Mouse (Mus musculus) hindbrain, postnatal 0 days (tissue): ENCODE data around the gene Tnfsf8. TPM values are rescaled to one million over a fixed set of nuclear protein-coding genes. Genes with fewer than 3 reads are reported as not detected.

Experiments used
- ATAC-seq: fragments of 200-750 bp; cut with Nextera tagmentation; 2 replicates; pipeline ENCODE4 v1.8.0; 2017; ENCODE audit warnings: mild to moderate bottlenecking, moderate TSS enrichment, moderate library complexity
- DNase-seq: peaks from one replicate; pipeline ENCODE4 v3.0.0-alpha.2; 2015; ENCODE audit warnings: low spot score
- H3K27ac ChIP-seq: fragments of 300-500 bp; sonication (generic); 2 replicates; pipeline ENCODE4 v1.5.1; 2014; ENCODE audit warnings: mild to moderate bottlenecking
- H3K27me3 ChIP-seq: fragments of 300-500 bp; sonication (generic); 2 replicates; pipeline ENCODE4 v1.6.1; 2014; ENCODE audit warnings: low read length, mixed read lengths; ENCODE audit not compliant: insufficient read depth
- H3K36me3 ChIP-seq: fragments of 300-500 bp; sonication (generic); 2 replicates; pipeline ENCODE4 v1.6.1; 2014; ENCODE audit warnings: low read length, mixed read lengths; ENCODE audit not compliant: insufficient read depth
- H3K4me1 ChIP-seq: fragments of 300-500 bp; sonication (generic); 2 replicates; pipeline ENCODE4 v1.6.1; 2014; ENCODE audit warnings: antibody characterized with exemption, low read length, mixed read lengths; ENCODE audit not compliant: insufficient read depth
- H3K4me2 ChIP-seq: fragments of 300-500 bp; sonication (generic); 2 replicates; pipeline ENCODE4 v1.6.1; 2014; ENCODE audit warnings: low read depth, mild to moderate bottlenecking, low read length, moderate library complexity, mixed read lengths
- H3K4me3 ChIP-seq: fragments of 300-500 bp; sonication (generic); 2 replicates; pipeline ENCODE4 v1.5.1; 2014; ENCODE audit warnings: low read length
- H3K9ac ChIP-seq: fragments of 300-500 bp; sonication (generic); replicated peaks from 2 replicates; pipeline ENCODE4 v1.6.1; 2014; ENCODE audit warnings: mild to moderate bottlenecking, low read length, moderate library complexity, mixed read lengths
- H3K9me3 ChIP-seq: fragments of 300-500 bp; sonication (generic); 2 replicates; pipeline ENCODE4 v1.6.1; 2016; ENCODE audit warnings: low read length, mixed read lengths
- CTCF ChIP-seq: IDR thresholded peaks from 2 replicates; pipeline ENCODE4 v1.5.1; 2016; ENCODE audit warnings: antibody characterized with exemption, control low read depth, low read depth
- WGBS: fragments of 180-500 bp; shearing (Covaris S2); extraction: QIAGEN DNeasy Blood & Tissue Kit; methylation state at CpG from one replicate; pipeline ENCODE4 v1.1.7; 2014; 5-methylcytosine and 5-hydroxymethylcytosine counted together
- polyA plus RNA-seq: library from polyadenylated mRNA; unstranded; fragments of >200 nt; fragmentation: Nextera tagmentation; extraction: Ambion mirVana; gene quantifications from 2 replicates; pipeline ENCODE4 v1.2.1, GENCODE M21; 2015
- total RNA-seq: library from RNA; depleted of rRNA; stranded (reverse); fragments of >200 nt; gene quantifications from 2 replicates; pipeline ENCODE4 v1.2.3, GENCODE M21; 2014

Tnfsf8 gene
- total and polyA plus RNA-seq, 2 experiments from 2014 or later = 0.04 TPM; not detected in 1

- no peak for TF ChIP-seq CTCF
- no peaks in the 10 kb centered on the region for H3K4me1 ChIP-seq
- H3K27me3 ChIP-seq = no peaks in the 10 kb centered on the region
- H3K9me3 ChIP-seq = no peaks in the 10 kb centered on the region
- no peak for ATAC-seq
- no peak overlapping the region for H3K27ac ChIP-seq
- no peak overlapping the region for H3K4me3 ChIP-seq
- DNase-seq = no peak
- H3K36me3 ChIP-seq = no peaks in the 10 kb centered on the region
- no peak overlapping the region for H3K9ac ChIP-seq
- no peak overlapping the region for H3K4me2 ChIP-seq
- 61% methylated on average over 2 of the region's 2 CpGs for WGBS
Observed at GRCm38 (mm10) chr4:63845760-63846159, 15.4 kb downstream of the Tnfsf8 start.

DNA sequence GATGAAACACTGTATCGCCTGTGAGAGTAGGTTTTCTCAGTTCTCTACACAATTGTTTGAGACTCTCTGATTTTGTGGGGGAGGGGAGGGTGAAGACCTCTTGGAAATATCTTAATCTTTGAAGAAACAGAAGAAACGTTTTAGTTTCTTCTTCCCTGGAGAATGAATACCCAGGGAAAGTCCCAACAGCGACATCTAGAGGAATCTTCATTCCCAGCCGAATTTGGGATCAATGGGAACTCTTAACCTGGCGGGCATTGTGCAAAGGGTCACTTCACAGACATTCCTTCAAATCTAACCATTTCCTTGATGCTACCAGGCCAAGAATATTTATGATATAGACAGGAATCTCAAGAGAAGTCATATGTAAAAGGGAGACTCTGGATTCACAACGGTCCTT lies 17.2 kb downstream of the Tnfsf8 start:
- Histone ChIP-seq H3K36me3 (no peaks in the 10 kb centered on the region), H3K4me1 (no peaks in the 10 kb centered on the region), H3K4me3 (no peak overlapping the region), H3K27ac (no peak overlapping the region), H3K4me2 (no peak overlapping the region), H3K9ac (no peak overlapping the region), H3K27me3 (no peaks in the 10 kb centered on the region), H3K9me3 (no peaks in the 10 kb centered on the region)
- 34% methylated on average over 6 of the region's 6 CpGs for whole genome bisulfite sequencing
- ATAC-seq = no peak
- peak; percentile 71 for DNase-seq
- TF ChIP-seq CTCF = peak; percentile 69

- Histone ChIP-seq H3K9me3 (no peaks in the 10 kb centered on the region), H3K4me1 (no peaks in the 10 kb centered on the region), H3K36me3 (no peaks in the 10 kb centered on the region), H3K27me3 (no peaks in the 10 kb centered on the region), H3K9ac (no peak overlapping the region), H3K4me3 (no peak overlapping the region), H3K27ac (no peak overlapping the region), H3K4me2 (no peak overlapping the region)
- no peak for TF ChIP-seq CTCF
- DNase-seq = no peak
- WGBS = 69% methylated on average over 1 of the region's 1 CpGs
- no peak for ATAC-seq
Observed at GRCm38 (mm10) chr4:63842278-63842677, 18.9 kb downstream of the Tnfsf8 start.

- no peak overlapping the region for H3K9ac ChIP-seq
- H3K4me2 ChIP-seq = no peak overlapping the region
- no peak overlapping the region for H3K4me3 ChIP-seq
- H3K4me1 ChIP-seq = no peaks in the 10 kb centered on the region
- ATAC-seq (no peak), DNase-seq (peak; percentile 37)
- no peaks in the 10 kb centered on the region for H3K36me3 ChIP-seq
- no peaks in the 10 kb centered on the region for H3K27me3 ChIP-seq
- no peak overlapping the region for H3K27ac ChIP-seq
- WGBS = 56% methylated on average over 5 of the region's 5 CpGs
- no peaks in the 10 kb centered on the region for H3K9me3 ChIP-seq
- peak; percentile 53 for TF ChIP-seq CTCF
Observed at GRCm38 (mm10) chr4:63840457-63840856, 20.7 kb downstream of the Tnfsf8 start.

GRCm38 (mm10) chr4:63823136-63823535 lies 38.0 kb downstream of the Tnfsf8 start:
- TF ChIP-seq CTCF = no peak

DNA sequence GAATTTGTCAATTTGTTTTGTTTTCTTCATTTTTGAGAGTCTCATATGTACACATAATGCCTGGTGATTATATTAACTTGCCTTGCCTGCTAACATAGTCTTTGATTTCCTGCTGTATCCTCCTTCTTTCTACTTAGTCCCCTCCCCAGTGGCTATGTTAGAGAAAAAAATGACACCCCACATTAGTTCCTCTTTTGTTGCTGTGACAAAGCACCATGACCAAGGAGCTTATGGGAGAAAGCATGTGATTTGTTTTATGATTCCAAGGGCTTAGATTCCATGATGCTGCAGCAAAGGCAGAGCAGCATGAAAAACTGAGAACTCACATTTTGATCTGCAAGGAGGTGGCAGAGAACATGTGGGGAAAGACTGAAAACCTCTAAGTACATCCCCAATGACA lies 43.6 kb downstream of the Tnfsf8 start:
- no peaks in the 10 kb centered on the region for H3K4me1 ChIP-seq
- H3K4me3 ChIP-seq = no peak overlapping the region
- DNase-seq (no peak), ATAC-seq (no peak)
- no peaks in the 10 kb centered on the region for H3K36me3 ChIP-seq
- H3K4me2 ChIP-seq = no peak overlapping the region
- H3K27me3 ChIP-seq = no peaks in the 10 kb centered on the region
- no peak for TF ChIP-seq CTCF
- H3K27ac ChIP-seq = no peak overlapping the region
- no peaks in the 10 kb centered on the region for H3K9me3 ChIP-seq
- H3K9ac ChIP-seq = no peak overlapping the region

More at GRCm38 (mm10) chr4:63823136-63823535, 38.0 kb downstream of the Tnfsf8 start:
- Histone ChIP-seq H3K36me3 (no peaks in the 10 kb centered on the region), H3K27ac (no peak overlapping the region), H3K27me3 (no peaks in the 10 kb centered on the region), H3K4me2 (no peak overlapping the region), H3K4me1 (no peaks in the 10 kb centered on the region), H3K9me3 (no peaks in the 10 kb centered on the region), H3K4me3 (no peak overlapping the region), H3K9ac (no peak overlapping the region)
- DNase-seq (no peak), ATAC-seq (no peak)
- WGBS = 78% methylated on average over 4 of the region's 4 CpGs

DNA sequence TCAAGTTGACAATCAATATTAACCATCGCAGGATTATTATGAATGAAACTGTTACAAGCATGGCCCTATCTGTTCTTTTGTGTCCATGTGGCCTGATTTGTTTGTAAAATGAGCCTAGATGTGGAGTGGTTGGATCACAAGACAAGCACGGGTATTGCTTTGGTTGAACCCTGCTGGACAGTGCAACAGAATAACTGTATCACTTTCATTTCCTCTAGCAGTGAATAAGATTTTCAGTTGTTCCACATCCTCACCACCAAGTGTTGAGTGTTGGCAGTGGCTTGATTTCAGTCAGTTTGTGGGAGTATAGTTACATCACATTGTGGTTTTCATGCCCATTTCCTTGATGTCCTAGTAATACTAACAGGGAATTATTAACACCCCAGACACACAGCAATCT lies 45.5 kb downstream of the Tnfsf8 start:
- Histone ChIP-seq H3K27me3 (no peaks in the 10 kb centered on the region), H3K9me3 (no peaks in the 10 kb centered on the region), H3K36me3 (no peaks in the 10 kb centered on the region), H3K4me3 (no peak overlapping the region), H3K9ac (no peak overlapping the region), H3K27ac (no peak overlapping the region), H3K4me2 (no peak overlapping the region), H3K4me1 (no peaks in the 10 kb centered on the region)
- WGBS = 88% methylated on average over 2 of the region's 2 CpGs
- DNase-seq (no peak), ATAC-seq (no peak)
- TF ChIP-seq CTCF = no peak
